Mouse (Mus musculus) cerebellum, postnatal 14 days (tissue): Measurements from ENCODE around the gene Hsp90ab1.

Source experiments
- DNase-seq, 2 experiments: peaks; one replicate each; pipeline ENCODE4 v3.0.0; 2021; ENCODE audit warnings: mixed read lengths in 2 of 2

The Hsp90ab1 gene

DNA sequence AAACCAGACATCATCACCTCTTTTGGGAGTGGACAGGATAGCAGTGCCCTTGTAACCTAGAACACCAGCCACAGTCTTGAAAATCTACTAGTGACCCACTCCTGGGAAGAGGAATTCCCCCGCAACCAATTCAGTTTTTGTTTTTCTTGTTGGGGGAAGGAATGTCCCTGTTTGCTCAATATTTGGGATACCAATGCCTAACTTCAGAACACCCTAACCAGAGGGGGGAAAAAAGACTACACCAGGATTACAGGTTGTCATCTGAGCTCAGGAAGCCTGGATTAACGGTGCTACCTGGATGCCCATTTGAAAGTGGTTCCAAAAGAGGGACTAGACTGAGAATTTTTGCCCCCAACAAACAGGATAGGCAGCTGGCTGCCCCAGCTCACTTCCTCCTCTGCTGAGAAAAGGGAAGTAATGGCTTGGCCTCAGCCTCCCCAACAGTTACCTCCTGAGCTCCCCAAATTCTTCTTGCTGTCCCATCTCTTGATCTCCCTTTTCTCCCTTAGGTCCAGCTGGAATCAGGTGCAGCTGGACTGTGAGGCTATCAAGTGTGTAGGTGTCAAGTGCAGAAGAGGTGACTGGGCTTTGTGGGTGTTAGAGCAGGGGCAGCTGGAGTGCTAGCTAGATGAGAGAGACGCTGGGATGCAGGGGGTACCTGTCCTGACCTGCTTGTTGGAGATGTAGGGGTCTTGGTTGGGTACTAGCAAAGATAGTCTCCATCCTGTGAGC is 16.4 kb downstream of the Hsp90ab1 start:
- DNase-seq, result no peak

DNA sequence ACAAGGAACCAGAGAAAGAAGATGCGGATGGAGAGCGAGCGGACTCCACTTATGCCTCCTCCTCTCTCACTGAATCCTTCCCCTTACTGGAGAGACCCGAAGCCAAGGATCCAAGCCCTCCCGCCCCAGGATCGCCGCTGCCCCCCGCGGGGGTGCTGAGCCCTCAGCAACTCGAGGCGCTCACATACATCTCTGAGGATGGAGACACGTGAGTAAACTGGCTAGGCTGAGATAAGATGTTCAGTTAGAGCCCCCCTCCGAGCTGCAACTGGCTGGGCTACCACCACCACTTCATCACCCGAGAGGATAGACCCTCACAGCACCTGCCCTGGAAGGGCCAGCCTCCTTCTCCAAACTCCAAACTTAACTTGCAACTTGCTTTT is 17.0 kb downstream of the Hsp90ab1 start:
- no peak for DNase-seq

DNA sequence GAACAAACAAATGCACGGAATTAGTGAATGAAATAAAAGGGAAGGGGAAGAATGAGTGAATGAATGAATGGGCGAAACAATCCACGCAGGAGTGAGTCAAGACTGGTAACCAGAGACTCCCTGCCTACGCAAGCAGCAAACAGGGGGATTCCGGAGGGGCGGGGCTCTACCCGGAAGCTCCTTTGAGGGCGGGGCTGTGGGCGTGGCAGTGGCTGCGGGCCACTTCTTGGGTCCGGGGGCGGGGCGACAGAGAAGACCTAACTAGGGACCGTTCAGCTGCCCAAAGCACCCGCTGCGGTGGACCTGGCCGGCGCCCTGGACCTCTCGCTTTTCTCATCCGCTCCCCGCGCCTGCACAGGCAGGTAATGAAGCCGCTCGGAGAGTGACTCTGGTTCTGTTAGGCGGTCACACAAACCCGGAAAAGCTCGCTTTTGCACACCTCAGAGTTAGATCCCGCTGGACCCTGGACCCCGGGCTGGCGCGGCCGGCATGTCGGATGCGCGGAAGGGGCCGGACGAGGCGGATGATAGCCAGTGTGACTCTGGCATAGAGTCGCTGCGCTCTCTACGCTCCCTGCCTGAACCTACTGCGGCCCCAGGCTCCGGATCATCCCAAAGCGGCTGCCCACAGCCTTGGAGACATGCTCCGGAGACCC is 17.5 kb downstream of the Hsp90ab1 start, which contains the start of gene Nfkbie:
Nfkbie (plus strand) TSS at position 252 of the 655 bp plus-strand sequence.
- peak; percentile 97 to 98 for DNase-seq

DNA sequence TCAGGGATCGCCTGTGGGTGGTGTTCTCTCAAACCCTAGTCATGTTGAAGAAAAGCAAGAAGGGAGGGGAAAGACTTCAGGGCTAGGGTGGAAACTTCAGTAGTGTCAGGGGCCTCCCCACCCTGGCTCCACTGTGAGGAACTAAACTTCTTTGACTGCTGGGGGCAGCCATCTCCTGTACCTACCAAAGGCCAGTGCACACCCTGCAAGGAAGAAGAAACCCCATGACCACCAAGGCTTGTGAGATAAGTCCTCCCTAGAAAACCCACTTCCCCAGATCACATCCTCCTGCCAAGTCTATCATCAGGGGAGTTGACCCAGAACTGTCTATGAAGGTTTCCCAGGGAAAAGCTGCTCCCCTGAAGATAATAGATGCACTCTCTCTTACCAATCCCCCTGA is 18.7 kb downstream of the Hsp90ab1 start:
- no peak for DNase-seq

- DNase-seq, result no peak
Observed at GRCm38 (mm10) chr17:45553065-45553464, 20.0 kb downstream of the Hsp90ab1 start.

GRCm38 (mm10) chr17:45551816-45552451 is 21.1 kb downstream of the Hsp90ab1 start:
- peak; percentile 91 to 95 for DNase-seq

- no peak for DNase-seq
Observed at GRCm38 (mm10) chr17:45551249-45551796, 21.7 kb downstream of the Hsp90ab1 start.

GRCm38 (mm10) chr17:45550253-45550652 is 22.8 kb downstream of the Hsp90ab1 start:
- DNase-seq, result no peak

GRCm38 (mm10) chr17:45549617-45550181 is 23.4 kb downstream of the Hsp90ab1 start, which contains the start of gene Tmem151b:
TSS of gene Tmem151b (minus strand) at chr17:45549677.
- DNase-seq, result peak; percentile 91 to 92

- DNase-seq, result peak; percentile 89 to 90
Observed at GRCm38 (mm10) chr17:45548541-45549512, 24.2 kb downstream of the Hsp90ab1 start.

GRCm38 (mm10) chr17:45547461-45548190 is 25.4 kb downstream of the Hsp90ab1 start:
- peak in 1 of 2 experiments; percentile 70 for DNase-seq

GRCm38 (mm10) chr17:45546941-45547340 is 26.1 kb downstream of the Hsp90ab1 start:
- DNase-seq, result peak; percentile 66 to 75

- DNase-seq, result peak; percentile 70 to 76
Observed at GRCm38 (mm10) chr17:45545278-45545961, 27.7 kb downstream of the Hsp90ab1 start.

- DNase-seq, result peak; percentile 70 to 75
Observed at GRCm38 (mm10) chr17:45544873-45545277, 28.2 kb downstream of the Hsp90ab1 start.

- DNase-seq, result peak; percentile 74 to 78
Observed at GRCm38 (mm10) chr17:45544001-45544872, 28.8 kb downstream of the Hsp90ab1 start.

DNA sequence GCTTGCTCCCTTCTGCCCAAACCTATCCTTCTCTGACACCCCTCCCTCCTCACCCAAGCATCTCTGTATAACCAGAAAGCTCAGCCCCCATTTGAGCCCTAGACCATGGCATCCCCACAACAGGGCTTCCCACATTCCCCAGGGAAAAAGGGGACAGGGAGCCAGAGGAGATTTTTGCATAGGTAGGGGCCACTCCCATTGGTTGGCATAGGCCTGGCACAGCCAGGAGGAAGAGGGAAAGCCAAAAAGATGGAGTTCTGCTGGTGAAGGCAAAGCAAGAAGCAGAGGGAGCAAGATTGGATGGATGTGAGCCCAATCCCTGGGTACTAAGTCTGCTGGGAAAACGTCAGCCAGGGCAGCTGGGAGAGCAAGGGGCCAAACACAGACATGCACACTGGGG is 30.0 kb downstream of the Hsp90ab1 start:
- no peak for DNase-seq

DNA sequence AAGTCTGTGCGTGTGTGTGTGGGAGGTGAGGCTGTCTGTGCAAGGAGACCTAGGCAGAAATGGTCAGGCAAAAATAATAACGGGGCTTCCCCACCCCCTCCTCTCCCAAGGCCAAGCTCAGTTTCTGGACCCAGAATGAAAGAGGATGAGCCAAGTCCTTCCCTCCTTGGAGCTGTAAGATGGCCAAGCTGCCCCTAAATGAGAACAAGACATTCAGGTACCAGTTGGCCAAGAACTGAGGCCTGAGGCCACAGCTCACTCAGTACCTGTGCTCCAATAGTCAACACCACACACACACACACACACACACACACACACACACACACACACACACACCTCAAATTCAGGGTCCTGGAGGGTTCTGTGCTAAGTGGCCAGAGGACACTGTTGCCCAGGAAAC is 30.4 kb downstream of the Hsp90ab1 start:
- peak; percentile 83 to 89 for DNase-seq

GRCm38 (mm10) chr17:45542129-45542528 is 30.9 kb downstream of the Hsp90ab1 start:
- peak in 1 of 2 experiments; percentile 52 for DNase-seq

- DNase-seq, result peak in 1 of 2 experiments; percentile 56
Observed at GRCm38 (mm10) chr17:45539664-45540063, 33.4 kb downstream of the Hsp90ab1 start.
